Mouse (Mus musculus): ENCODE data around the gene Itprip. TPM values are rescaled to one million over a fixed set of nuclear protein-coding genes. Genes with fewer than 3 reads are reported as not detected.

Gene Itprip
- total and polyA plus RNA-seq, 2 experiments from 2014 or later, result 2.2 to 4.9 TPM

- Histone ChIP-seq H3K9me3 (ENCODE audit: low read length) (no peaks in the 10 kb centered on the region), H3K27ac (ENCODE audit: low read depth, low read length) (no peak overlapping the region), H3K36me3 (ENCODE audit: insufficient read depth) (0 out of 2 replicates have a peak, but pooled peaks cover 17% of the 10 kb centered on the region), H3K4me3 (ENCODE audit: low read depth, low read length) (no peak overlapping the region), H3K4me2 (ENCODE audit: low read depth) (no peak overlapping the region), H3K27me3 (ENCODE audit: insufficient read depth, low read length) (no peaks in the 10 kb centered on the region), H3K4me1 (ENCODE audit: insufficient read depth) (no peaks in the 10 kb centered on the region; the same call in 1 of the 2 replicates), H3K9ac (no peak overlapping the region)
- TF ChIP-seq CTCF (IDR thresholded peaks at IDR 0.05; ENCODE audit: low read depth), result peak; percentile 27; the same call in 1 of the 2 replicates
- DNase-seq (no peak), ATAC-seq (no peak)
- 73% methylated on average over 6 of the region's 6 CpGs for WGBS
These were observed 19.1 kb downstream of the Itprip start for GRCm38 (mm10) chr19:47900012-47900411.

GRCm38 (mm10) chr19:47898472-47899079 lies 20.5 kb downstream of the Itprip start:
- Histone ChIP-seq H3K9me3 (ENCODE audit: low read length) (no peaks in the 10 kb centered on the region), H3K4me2 (ENCODE audit: low read depth) (no peak overlapping the region), H3K27me3 (ENCODE audit: insufficient read depth, low read length) (no peaks in the 10 kb centered on the region), H3K36me3 (ENCODE audit: insufficient read depth) (0 out of 2 replicates have a peak, but pooled peaks cover 17% of the 10 kb centered on the region), H3K27ac (ENCODE audit: low read depth, low read length) (no peak overlapping the region), H3K4me1 (ENCODE audit: insufficient read depth) (no peaks in the 10 kb centered on the region; the same call in 1 of the 2 replicates), H3K9ac (no peak overlapping the region), H3K4me3 (ENCODE audit: low read depth, low read length) (no peak overlapping the region)
- 95% methylated on average over 8 of the region's 8 CpGs for WGBS
- ATAC-seq (no peak), DNase-seq (no peak)
- no peak for TF ChIP-seq CTCF (IDR thresholded peaks at IDR 0.05; ENCODE audit: low read depth)

GRCm38 (mm10) chr19:47893092-47893491 lies 26.0 kb downstream of the Itprip start:
- WGBS, result 88% methylated on average over 6 of the region's 6 CpGs
- DNase-seq (no peak), ATAC-seq (no peak)
- no peaks in the 10 kb centered on the region for H3K4me1 ChIP-seq (ENCODE audit: insufficient read depth)
- H3K36me3 ChIP-seq (ENCODE audit: insufficient read depth), result 0 out of 2 replicates have a peak, but pooled peaks cover 17% of the 10 kb centered on the region
- no peak overlapping the region for H3K4me2 ChIP-seq (ENCODE audit: low read depth)
- H3K27me3 ChIP-seq (ENCODE audit: insufficient read depth, low read length), result no peaks in the 10 kb centered on the region
- TF ChIP-seq CTCF (IDR thresholded peaks at IDR 0.05; ENCODE audit: low read depth), result no peak
- no peak overlapping the region for H3K27ac ChIP-seq (ENCODE audit: low read depth, low read length)
- no peak overlapping the region for H3K4me3 ChIP-seq (ENCODE audit: low read depth, low read length)
- no peaks in the 10 kb centered on the region for H3K9me3 ChIP-seq (ENCODE audit: low read length)
- H3K9ac ChIP-seq, result no peak overlapping the region

GRCm38 (mm10) chr19:47891562-47892312 lies 27.4 kb downstream of the Itprip start:
- H3K4me2 ChIP-seq (ENCODE audit: low read depth), result no peak overlapping the region
- TF ChIP-seq CTCF (IDR thresholded peaks at IDR 0.05; ENCODE audit: low read depth), result no peak
- no peaks in the 10 kb centered on the region for H3K4me1 ChIP-seq (ENCODE audit: insufficient read depth)
- no peaks in the 10 kb centered on the region for H3K9me3 ChIP-seq (ENCODE audit: low read length)
- H3K27me3 ChIP-seq (ENCODE audit: insufficient read depth, low read length), result no peaks in the 10 kb centered on the region
- no peak overlapping the region for H3K27ac ChIP-seq (ENCODE audit: low read depth, low read length)
- 83% methylated on average over 11 of the region's 11 CpGs for WGBS
- no peak overlapping the region for H3K9ac ChIP-seq
- no peak for ATAC-seq
- H3K4me3 ChIP-seq (ENCODE audit: low read depth, low read length), result no peak overlapping the region
- no peak for DNase-seq
- H3K36me3 ChIP-seq (ENCODE audit: insufficient read depth), result 0 out of 2 replicates have a peak, but pooled peaks cover 7% of the 10 kb centered on the region

GRCm38 (mm10) chr19:47890489-47891130 lies 28.5 kb downstream of the Itprip start:
- Histone ChIP-seq H3K4me3 (ENCODE audit: low read depth, low read length) (no peak overlapping the region), H3K9me3 (ENCODE audit: low read length) (no peaks in the 10 kb centered on the region), H3K4me1 (ENCODE audit: insufficient read depth) (no peaks in the 10 kb centered on the region), H3K4me2 (ENCODE audit: low read depth) (no peak overlapping the region), H3K36me3 (ENCODE audit: insufficient read depth) (no peaks in the 10 kb centered on the region), H3K27me3 (ENCODE audit: insufficient read depth, low read length) (no peaks in the 10 kb centered on the region), H3K27ac (ENCODE audit: low read depth, low read length) (no peak overlapping the region), H3K9ac (no peak overlapping the region)
- ATAC-seq, result no peak
- DNase-seq, result no peak
- no peak for TF ChIP-seq CTCF (IDR thresholded peaks at IDR 0.05; ENCODE audit: low read depth)
- 71% methylated on average over 10 of the region's 10 CpGs for WGBS

- H3K36me3 ChIP-seq (ENCODE audit: insufficient read depth), result no peaks in the 10 kb centered on the region
These were observed 31.1 kb downstream of the Itprip start for GRCm38 (mm10) chr19:47888037-47888436.

GRCm38 (mm10) chr19:47887417-47887816 lies 31.7 kb downstream of the Itprip start:
- DNase-seq, result peak; percentile 45
- H3K4me3 ChIP-seq (ENCODE audit: low read depth, low read length), result no peak overlapping the region

More at GRCm38 (mm10) chr19:47888037-47888436, 31.1 kb downstream of the Itprip start:
- H3K27ac ChIP-seq (ENCODE audit: low read depth, low read length), result no peak overlapping the region
- no peak for TF ChIP-seq CTCF (IDR thresholded peaks at IDR 0.05; ENCODE audit: low read depth)
- H3K4me2 ChIP-seq (ENCODE audit: low read depth), result no peak overlapping the region
- no peak overlapping the region for H3K9ac ChIP-seq
- H3K9me3 ChIP-seq (ENCODE audit: low read length), result no peaks in the 10 kb centered on the region
- no peaks in the 10 kb centered on the region for H3K27me3 ChIP-seq (ENCODE audit: insufficient read depth, low read length)
- 95% methylated on average over 8 of the region's 8 CpGs for whole genome bisulfite sequencing
- no peaks in the 10 kb centered on the region for H3K4me1 ChIP-seq (ENCODE audit: insufficient read depth)
- DNase-seq, result no peak
- ATAC-seq, result no peak
- no peak overlapping the region for H3K4me3 ChIP-seq (ENCODE audit: low read depth, low read length)

More at GRCm38 (mm10) chr19:47887417-47887816, 31.7 kb downstream of the Itprip start:
- H3K4me2 ChIP-seq (ENCODE audit: low read depth), result no peak overlapping the region
- 62% methylated on average over 10 of the region's 10 CpGs for WGBS
- no peaks in the 10 kb centered on the region for H3K36me3 ChIP-seq (ENCODE audit: insufficient read depth)
- H3K4me1 ChIP-seq (ENCODE audit: insufficient read depth), result no peaks in the 10 kb centered on the region
- no peaks in the 10 kb centered on the region for H3K9me3 ChIP-seq (ENCODE audit: low read length)
- TF ChIP-seq CTCF (IDR thresholded peaks at IDR 0.05; ENCODE audit: low read depth), result no peak
- ATAC-seq, result peak; percentile 51
- no peak overlapping the region for H3K9ac ChIP-seq
- no peak overlapping the region for H3K27ac ChIP-seq (ENCODE audit: low read depth, low read length)
- no peaks in the 10 kb centered on the region for H3K27me3 ChIP-seq (ENCODE audit: insufficient read depth, low read length)
